In genomic region chr9:119334324-119334723, GRCm38 (mm10) we compare ENCODE assay signal across 9 mouse cellular contexts. TPM values are rescaled to one million over a fixed set of nuclear protein-coding genes. Genes with fewer than 3 reads are reported as not detected.
A peak's percentile ranks its signal among the peaks of the same experiment; 100 is the strongest.
DNase-seq lines count a peak whose midpoint lies in the region; TF ChIP-seq lines count a peak whose summit lies in the region.
"Had no signal": no experiment of that assay in that cellular context is flagged by ENCODE, and none has a peak within 500 bp of the region (broad histone marks: within the 10 kb centered on the region; RNA-seq: fewer than 3 reads in every experiment).

No protein-coding gene starts in this region.

- intact Hi-C loops in gastrocnemius, postnatal 36 days (cut with DNase I), result no loop called here

- 21% methylated on average over 10 of the region's 10 CpGs for WGBS in cerebellum, adult 2 months

- peak; percentile 52 to 69 for DNase-seq in cerebellum, postnatal 14 days
- DNase-seq in cerebellum, adult 2 months, result no peak
- peak; percentile 38 for DNase-seq in CD4-positive, CD25-positive, alpha-beta regulatory T cell, adult 2 months (ENCODE audit: low read depth, low spot score)
- DNase-seq in gastrocnemius, postnatal 36 days, result peak; percentile 46 to 52
- DNase-seq in kidney, adult 8-10 months, result peak; percentile 41 to 53
- peak; percentile 72 for DNase-seq in lung, postnatal 25 days (ENCODE audit: low spot score)
- peak; percentile 24 to 36 for DNase-seq in thymus, postnatal 36 days
- no peak for DNase-seq in cerebellum, adult 8-10 months

- H3K4me3 ChIP-seq in cerebellum, adult 2 months (replicated peaks; ENCODE audit: insufficient read depth, low read depth, low read length), result no peak overlapping the region

- no peak for TF ChIP-seq POLR2A in cerebellum, adult 2 months (IDR thresholded peaks at IDR 0.05; ENCODE audit: borderline replicate concordance, insufficient read depth, low read length)

- H3K4me1 ChIP-seq in cerebellum, adult 2 months (ENCODE audit: control insufficient read depth, insufficient read depth, low read length), result peaks cover 8% of the 10 kb centered on the region

- no peaks in the 10 kb centered on the region for H3K27me3 ChIP-seq in cerebellum, adult 2 months (ENCODE audit: control insufficient read depth, insufficient read depth, low read length)

- no peak overlapping the region for H3K27ac ChIP-seq in cerebellum, adult 2 months (ENCODE audit: insufficient read depth, low read length)

- TF ChIP-seq CTCF in cerebellum, adult 2 months (IDR thresholded peaks at IDR 0.05; ENCODE audit: borderline replicate concordance, insufficient read depth, low read depth, low read length), result no peak

RNA-seq across cellular contexts. Expression of gene Acaa1a, which starts 5.2 kb away (rescaled TPM):
- polyA plus RNA-seq in cerebellum, adult 2 months (2012; rRNA removed), result 135 and 139 TPM in 2 replicates
- 10 to 100 TPM; 35.4 to 38.2 TPM for total RNA-seq in gastrocnemius, postnatal 36 days (2021)

RNA-seq across cellular contexts. Expression of gene Myd88, which starts 6.9 kb away (rescaled TPM):
- 5.4 and 6.1 TPM in 2 replicates for polyA plus RNA-seq in cerebellum, adult 2 months (2012; rRNA removed)
- total RNA-seq in gastrocnemius, postnatal 36 days (2021), result 1 to 10 TPM; 4.1 to 5.0 TPM

RNA-seq across cellular contexts. Expression of gene Oxsr1, which starts 12.1 kb away (rescaled TPM):
- 45.7 and 47.9 TPM in 2 replicates for polyA plus RNA-seq in cerebellum, adult 2 months (2012; rRNA removed)
- total RNA-seq in gastrocnemius, postnatal 36 days (2021), result 10 to 100 TPM; 48.4 to 51.0 TPM

RNA-seq across cellular contexts. Expression of gene Xylb, which starts 22.9 kb away (rescaled TPM):
- 5.9 and 6.1 TPM in 2 replicates for polyA plus RNA-seq in cerebellum, adult 2 months (2012; rRNA removed)
- total RNA-seq in gastrocnemius, postnatal 36 days (2021), result under 1 TPM in 1 of 2 experiments, not detected in 1; 0.37 TPM

RNA-seq across cellular contexts. Expression of gene Slc22a14, which starts 31.0 kb away (rescaled TPM):
- not detected in 2 replicates for polyA plus RNA-seq in cerebellum, adult 2 months (2012; rRNA removed)
- total RNA-seq in gastrocnemius, postnatal 36 days (2021), result not detected
- polyA plus RNA-seq: neural tube, embryonic 14.5 days had no signal

Comparison
In these comparisons a context has a peak if more than half of its experiments do, and no peak if none do; other contexts are left out.
1. DNase-seq: peak in cerebellum, postnatal 14 days (2 of 2), CD4-positive, CD25-positive, alpha-beta regulatory T cell, adult 2 months (single experiment), gastrocnemius, postnatal 36 days (2 of 2), kidney, adult 8-10 months (2 of 2), lung, postnatal 25 days (single experiment) and thymus, postnatal 36 days (2 of 2); none in cerebellum, adult 2 months (0 of 2) and cerebellum, adult 8-10 months (single experiment).